Mouse (Mus musculus) kidney, adult 2 months (tissue): ENCODE data around the gene Ripply3.

Source experiments
- CTCF ChIP-seq: fragments of 200-500 bp; conservative IDR thresholded peaks from 2 replicates; pipeline ENCODE4 v1.5.1; 2011; ENCODE audit warnings: low read depth, mild to moderate bottlenecking, control low read depth, low read length, moderate library complexity, mixed read lengths; ENCODE audit not compliant: insufficient read depth, insufficient read length
- POLR2A ChIP-seq: fragments of 200-500 bp; IDR thresholded peaks from one replicate; pipeline ENCODE4 v1.6.1; 2011; ENCODE audit warnings: low read depth, low read length, control low read depth

DNA sequence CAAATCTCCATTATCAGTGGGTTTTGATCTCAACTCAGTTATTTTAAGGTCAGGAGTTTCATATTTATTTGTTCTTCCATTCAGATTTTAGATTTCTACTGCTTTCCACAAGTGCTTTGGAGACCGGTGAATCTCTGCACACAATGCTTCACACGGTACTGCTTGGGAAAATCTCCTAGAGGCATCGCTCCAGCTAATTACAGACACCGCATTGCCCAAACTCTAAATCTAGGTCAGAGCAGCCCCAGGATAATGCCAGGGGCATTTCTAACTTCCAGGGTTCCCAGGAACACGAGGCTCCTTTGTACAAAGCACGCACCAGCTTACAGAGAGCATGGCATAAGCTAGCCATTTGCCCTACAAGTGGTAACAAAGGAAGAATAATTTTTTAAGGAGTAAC is 20.7 kb upstream of the Ripply3 start:
- TF ChIP-seq CTCF (no peak), POLR2A (no peak)
